Mouse (Mus musculus): ENCODE measurements around the gene Cfap126. TPM values are rescaled to one million over a fixed set of nuclear protein-coding genes. Genes with fewer than 3 reads are reported as not detected.
"Not testable (repeated sequence)": the region's sequence is repeated elsewhere in the genome, so short reads cannot be mapped to it uniquely, and the experiment has no call there.

Gene Cfap126
- total RNA-seq, 2 experiments from 2014 or later: 1.5 to 2.0 TPM

DNA sequence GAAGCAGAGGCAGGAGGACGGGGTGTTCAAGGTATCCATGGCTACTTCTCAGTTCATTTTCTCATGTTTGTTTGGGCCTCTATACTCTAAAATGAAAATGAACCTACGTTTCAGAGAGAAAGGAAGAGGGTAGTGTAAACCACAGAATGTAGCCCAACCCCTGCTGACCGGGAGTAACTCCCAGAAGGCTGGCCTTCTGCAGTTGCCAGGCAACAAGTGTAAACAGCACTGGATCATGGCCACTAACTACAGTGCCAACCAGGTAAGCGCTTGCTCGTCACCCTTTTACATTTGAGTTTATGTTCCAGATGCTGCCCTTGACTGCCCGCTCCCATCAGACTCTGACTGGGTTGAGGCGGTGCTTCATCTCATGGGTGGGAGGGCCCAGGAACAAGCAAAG, 9.2 kb downstream of the Cfap126 start:
- DNase-seq (ENCODE audit: low spot score in 2 of 2): no peak

GRCm38 (mm10) chr1:171124398-171124797, 10.7 kb downstream of the Cfap126 start:
- no peak for DNase-seq (ENCODE audit: low spot score in 2 of 2)

- peak; percentile 22 to 51 for DNase-seq (ENCODE audit: low spot score in 2 of 2)
Measured at GRCm38 (mm10) chr1:171129251-171129650, 15.5 kb downstream of the Cfap126 start.

DNA sequence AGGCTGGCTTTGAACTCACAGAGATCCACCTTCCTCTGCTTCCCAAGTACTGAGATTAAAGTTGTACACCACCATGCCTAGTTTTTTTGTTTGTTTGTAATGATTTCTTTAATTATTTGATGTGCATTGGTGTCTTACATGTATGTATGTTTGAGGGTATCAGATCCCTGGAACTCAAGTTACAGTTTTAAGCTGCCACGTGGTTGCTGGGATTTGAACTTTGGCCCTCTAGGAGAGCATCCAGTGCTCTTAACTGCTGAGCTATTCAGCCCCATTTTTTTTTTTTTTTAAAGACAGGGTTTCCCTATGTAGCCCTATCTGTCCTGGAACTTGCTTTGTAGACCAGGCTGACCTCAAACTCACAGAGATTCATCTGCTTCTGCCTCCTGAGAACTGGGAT, 17.3 kb downstream of the Cfap126 start:
- DNase-seq (ENCODE audit: low spot score in 2 of 2): no peak

GRCm38 (mm10) chr1:171135600-171135999, 21.9 kb downstream of the Cfap126 start:
- DNase-seq (ENCODE audit: low spot score in 2 of 2): no peak

DNA sequence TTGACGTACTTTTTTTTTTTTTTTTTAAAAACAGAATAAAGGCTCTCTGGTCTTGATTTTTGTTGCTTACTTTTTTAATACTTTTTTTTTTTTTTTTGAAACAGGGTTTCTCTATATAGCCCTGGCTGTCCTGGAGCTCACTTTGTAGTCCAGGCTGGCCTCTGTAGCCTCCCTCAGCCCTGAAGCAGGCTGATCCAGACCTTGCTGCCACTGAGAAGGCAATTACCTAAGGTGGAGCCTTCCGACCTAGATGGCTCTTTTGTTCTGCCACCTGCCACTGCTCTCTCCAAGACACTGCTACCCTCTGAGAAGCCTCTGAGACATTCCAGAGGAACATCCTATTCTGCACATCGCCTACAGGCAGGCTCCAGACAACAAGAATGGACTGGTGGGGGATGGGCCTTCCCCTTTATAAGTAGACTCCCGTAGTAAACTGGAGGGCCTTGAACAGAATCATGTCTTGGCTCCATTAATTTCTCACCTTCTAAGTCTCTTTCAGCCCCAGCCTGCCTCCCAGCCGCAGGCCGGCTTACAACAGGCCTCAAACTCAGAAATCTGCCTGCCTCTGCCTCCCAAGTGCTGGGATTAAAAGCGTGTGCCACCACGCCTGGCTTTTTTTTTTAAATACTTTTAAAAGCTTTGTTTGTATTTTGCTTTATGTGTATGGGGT, 23.9 kb downstream of the Cfap126 start:
- DNase-seq (ENCODE audit: low spot score in 2 of 2): not testable (repeated sequence)

GRCm38 (mm10) chr1:171142981-171143380, 29.3 kb downstream of the Cfap126 start:
- DNase-seq (ENCODE audit: low spot score in 2 of 2): not testable (repeated sequence)

DNA sequence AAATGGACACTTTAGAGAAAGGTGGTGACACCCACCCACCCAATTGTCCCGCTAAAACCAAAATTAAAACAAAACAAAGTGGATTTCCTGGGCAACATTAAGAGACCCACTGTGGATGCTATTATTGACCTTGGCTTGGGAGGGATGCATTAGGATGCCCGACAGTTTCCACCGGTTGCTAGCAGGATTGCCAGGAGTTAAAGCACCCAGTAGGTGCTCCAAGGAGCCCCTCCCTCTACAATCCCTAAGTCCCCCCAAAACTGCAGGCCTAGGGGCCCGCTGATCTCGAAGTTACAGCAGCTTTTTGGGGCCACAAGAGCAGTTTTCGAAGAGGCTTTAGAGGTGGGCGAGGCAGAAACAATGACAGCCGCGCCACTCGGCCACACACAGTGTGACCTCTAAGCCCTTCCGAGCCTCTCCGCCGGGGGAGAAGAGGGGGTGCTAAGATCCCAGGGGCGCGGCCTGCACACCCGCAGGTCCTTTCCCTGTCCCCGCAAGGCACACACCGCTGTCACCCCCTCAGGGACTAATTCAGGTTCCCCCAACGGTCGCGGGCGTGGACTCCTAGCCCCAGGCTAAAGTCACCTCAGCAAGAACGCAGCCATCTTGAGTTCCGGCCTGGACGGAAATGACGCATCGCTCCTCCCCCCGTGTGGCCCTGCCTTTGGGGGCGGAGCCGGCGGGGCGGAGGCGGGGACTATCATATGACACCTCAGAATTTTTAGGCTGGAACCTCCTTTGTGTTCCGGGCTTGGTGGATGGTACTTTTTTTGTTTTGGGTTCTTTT, 36.4 kb downstream of the Cfap126 start, which contains the start of the genes Sdhc and Mpz:
TSS of gene Sdhc (minus strand) at position 630 of the 787 bp plus-strand sequence.
TSS of gene Mpz (plus strand) at position 738 of the 787 bp plus-strand sequence.
- DNase-seq (ENCODE audit: low spot score in 2 of 2): peak; percentile 92 to 95

- peak in 1 of 2 experiments; percentile 21 for DNase-seq (ENCODE audit: low spot score in 2 of 2)
Measured at GRCm38 (mm10) chr1:171150838-171151391, 37.2 kb downstream of the Cfap126 start.

GRCm38 (mm10) chr1:171151966-171152365, 38.2 kb downstream of the Cfap126 start:
- DNase-seq (ENCODE audit: low spot score in 2 of 2): no peak

GRCm38 (mm10) chr1:171156644-171157043, 42.9 kb downstream of the Cfap126 start:
- DNase-seq (ENCODE audit: low spot score in 2 of 2): no peak

DNA sequence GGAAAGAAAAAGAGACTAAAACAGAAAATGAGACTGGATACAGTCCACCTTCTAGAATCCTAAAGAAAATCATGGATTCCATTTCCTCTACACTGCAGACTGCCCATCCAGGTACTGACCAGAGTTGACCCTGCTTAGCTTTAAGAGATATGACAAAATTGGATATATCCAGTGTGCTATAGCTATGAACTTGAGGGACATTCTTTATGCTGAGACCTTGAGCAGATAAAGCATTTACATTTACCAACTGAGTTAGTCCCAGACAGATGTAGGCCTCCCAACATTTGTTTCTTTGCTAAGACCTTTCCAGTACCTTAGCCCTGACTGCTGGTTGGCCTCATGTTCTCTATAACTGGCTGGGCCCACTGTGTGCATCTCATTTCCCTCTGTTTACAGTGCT, 44.2 kb downstream of the Cfap126 start:
- DNase-seq (ENCODE audit: low spot score in 2 of 2): no peak

DNA sequence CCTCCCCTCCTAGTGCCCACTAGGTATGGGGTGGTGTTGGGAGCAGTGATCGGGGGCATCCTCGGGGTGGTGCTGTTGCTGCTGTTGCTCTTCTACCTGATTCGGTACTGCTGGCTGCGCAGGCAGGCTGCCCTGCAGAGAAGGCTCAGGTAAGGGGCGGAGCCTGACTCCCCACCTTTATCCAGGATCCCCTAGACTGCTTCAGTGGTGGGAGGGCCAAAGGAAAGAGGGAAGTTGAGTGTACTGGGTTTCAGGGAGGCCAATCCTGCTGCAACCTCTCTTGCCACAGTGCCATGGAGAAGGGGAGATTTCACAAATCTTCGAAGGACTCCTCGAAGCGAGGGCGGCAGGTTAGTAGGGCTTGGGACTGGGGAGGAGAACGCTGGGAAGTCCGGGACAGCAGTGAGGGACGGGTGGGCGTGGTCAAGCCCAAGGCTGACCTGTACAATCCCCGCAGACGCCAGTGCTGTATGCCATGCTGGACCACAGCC, 45.8 kb downstream of the Cfap126 start:
- DNase-seq (ENCODE audit: low spot score in 2 of 2): no peak

DNA sequence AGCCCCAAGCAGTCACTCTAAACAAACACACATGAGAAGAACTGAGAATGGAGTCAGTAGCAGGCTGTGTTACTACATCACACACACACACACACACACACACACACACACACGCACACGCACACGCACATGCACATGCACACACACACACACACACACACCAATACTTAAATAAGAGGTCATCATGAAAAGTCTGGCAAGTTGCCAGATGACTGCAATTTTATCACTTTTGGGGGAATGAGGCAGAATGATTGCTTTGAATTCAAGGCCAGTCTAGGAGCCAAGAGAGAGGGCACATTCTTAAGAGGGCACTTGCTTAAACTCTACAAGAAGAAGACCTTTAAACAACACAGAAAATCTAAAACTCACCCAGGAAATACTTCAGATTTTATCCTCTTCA, 48.8 kb downstream of the Cfap126 start:
- no peak for DNase-seq (ENCODE audit: low spot score in 2 of 2)

DNA sequence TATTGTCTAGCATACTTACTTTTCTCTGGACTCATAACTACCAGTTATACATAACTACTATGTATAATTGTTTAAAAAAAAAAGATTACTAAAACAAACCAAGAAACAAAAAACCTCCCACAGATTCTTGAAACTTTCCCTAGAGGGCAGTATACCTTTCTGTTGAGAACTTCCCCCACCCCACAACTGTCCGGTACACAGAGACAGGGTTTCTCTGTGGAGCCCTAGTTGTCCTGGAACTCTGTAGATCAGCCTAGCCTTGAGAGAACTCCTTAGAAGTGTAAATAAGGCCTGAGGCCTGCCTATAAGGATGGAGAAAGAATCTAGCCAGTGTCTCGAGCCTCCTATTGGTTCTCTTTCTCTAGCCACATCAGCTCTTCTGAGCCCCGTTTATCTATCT, 50.5 kb downstream of the Cfap126 start:
- no peak for DNase-seq (ENCODE audit: low spot score in 2 of 2)

GRCm38 (mm10) chr1:171165629-171166345, 52.1 kb downstream of the Cfap126 start:
- DNase-seq (ENCODE audit: low spot score in 2 of 2): no peak

- no peak for DNase-seq (ENCODE audit: low spot score in 2 of 2)
Measured at GRCm38 (mm10) chr1:171168906-171169305, 55.2 kb downstream of the Cfap126 start.

- no peak for DNase-seq (ENCODE audit: low spot score in 2 of 2)
Measured at GRCm38 (mm10) chr1:171169913-171170312, 56.2 kb downstream of the Cfap126 start.

DNA sequence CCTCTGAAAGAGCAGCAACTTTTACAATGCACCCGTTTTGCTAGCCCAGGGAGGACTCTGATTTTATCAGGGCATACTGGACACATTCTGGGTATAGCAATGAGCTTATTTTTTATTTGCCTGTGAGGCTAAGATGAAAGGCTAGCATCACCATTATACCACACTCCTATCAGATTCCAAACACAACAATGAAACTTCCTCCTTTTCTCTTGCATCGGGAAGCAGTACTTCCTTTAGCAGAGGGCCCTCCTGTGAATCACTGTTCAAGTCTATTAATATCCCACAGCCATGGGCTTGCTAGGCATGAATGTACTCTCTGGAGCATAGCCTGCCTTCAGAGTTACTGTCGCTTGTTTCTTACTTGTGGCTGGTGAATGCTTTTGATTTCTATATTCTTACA, 57.4 kb downstream of the Cfap126 start:
- DNase-seq (ENCODE audit: low spot score in 2 of 2): no peak

- DNase-seq (ENCODE audit: low spot score in 2 of 2): no peak
Measured at GRCm38 (mm10) chr1:171172779-171173178, 59.1 kb downstream of the Cfap126 start.

Data from layer of hippocampus, adult 18-20 months (tissue).